Mouse (Mus musculus) retina, embryonic 14.5 days (tissue): ENCODE measurements around the gene Bcan.

Experiments
- DNase-seq: peaks from one replicate; pipeline ENCODE4 v3.0.0-alpha.2; 2015; ENCODE audit warnings: low spot score

The Bcan gene

DNA sequence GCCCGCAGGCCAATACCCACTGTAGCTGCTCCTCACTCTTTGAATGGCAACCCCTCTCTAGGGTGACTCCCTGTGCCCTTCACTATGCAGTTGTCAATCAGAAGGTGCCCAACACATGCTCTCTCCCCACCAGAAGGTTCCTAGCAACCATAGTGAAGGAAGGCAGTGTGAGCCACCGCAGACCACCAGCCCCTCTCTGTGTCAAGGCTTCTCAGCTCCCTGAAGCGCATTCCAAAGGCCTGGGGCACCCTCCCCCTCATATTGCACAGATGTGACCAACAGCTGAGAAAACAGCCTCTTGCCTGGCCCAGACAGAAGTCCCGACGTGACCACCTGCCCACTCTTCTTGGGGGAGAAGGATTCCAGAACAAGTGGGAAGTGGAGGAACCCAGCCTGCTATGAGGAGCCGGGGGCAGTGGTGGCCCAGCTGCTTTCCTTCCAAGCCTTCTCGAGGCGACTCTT lies 27.8 kb downstream of the Bcan start:
- no peak for DNase-seq

DNA sequence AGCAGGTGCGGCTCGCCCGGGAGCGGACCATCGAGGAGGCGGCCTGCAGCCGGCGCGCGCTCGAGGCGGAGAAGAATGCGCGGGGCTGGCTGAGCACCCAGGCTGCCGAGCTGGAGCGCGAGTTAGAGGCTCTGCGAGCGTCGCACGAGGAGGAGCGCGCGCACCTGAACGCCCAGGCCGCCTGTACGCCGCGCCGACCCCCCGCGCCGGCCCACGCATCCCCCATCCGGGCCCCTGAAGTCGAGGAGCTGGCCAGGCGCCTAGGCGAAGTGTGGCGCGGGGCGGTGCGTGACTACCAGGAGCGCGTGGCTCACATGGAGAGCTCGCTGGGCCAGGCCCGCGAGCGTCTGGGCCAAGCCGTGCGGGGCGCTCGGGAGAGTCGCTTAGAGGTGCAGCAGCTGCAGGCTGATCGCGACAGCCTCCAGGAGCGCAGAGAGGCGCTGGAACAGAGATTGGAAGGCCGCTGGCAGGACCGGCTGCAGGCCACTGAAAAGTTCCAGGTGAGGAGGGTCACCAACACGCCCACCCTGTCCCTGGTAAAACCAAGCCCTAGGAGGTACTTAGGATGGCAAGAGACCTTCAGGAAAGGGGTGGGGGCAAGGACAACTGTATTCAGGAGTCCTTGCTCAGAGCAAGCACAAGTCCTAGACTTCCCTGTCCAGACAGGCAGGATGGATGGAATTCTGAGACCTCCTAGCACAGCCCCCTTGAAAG lies 28.4 kb downstream of the Bcan start:
- DNase-seq, result no peak

DNA sequence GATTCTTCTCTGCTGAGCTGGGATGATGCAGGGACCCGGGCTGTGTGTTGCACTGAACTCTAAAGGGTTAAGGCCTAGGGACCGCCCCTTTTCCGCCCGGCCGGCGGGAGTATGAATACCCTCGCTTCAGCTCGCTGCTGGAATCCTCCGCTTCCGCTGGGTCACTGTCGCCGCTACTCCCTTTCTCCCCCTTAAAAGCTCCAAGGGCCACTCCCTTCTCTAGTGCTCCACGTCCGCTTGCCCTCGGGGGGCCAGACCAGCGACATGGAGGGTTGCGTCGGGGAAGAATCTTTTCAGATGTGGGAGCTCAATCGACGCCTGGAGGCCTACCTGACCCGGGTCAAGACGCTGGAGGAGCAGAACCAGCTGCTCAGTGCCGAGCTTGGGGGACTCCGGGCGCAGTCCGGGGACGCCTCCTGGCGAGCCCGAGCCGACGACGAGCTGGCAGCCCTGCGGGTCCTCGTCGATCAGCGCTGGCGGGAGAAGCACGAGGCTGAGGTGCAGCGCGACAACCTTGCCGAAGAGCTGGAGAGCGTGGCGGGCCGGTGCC lies 29.0 kb downstream of the Bcan start, which contains the start of gene Nes:
Nes (plus strand) TSS at position 140 of the 550 bp plus-strand sequence.
- DNase-seq, result peak; percentile 93

DNA sequence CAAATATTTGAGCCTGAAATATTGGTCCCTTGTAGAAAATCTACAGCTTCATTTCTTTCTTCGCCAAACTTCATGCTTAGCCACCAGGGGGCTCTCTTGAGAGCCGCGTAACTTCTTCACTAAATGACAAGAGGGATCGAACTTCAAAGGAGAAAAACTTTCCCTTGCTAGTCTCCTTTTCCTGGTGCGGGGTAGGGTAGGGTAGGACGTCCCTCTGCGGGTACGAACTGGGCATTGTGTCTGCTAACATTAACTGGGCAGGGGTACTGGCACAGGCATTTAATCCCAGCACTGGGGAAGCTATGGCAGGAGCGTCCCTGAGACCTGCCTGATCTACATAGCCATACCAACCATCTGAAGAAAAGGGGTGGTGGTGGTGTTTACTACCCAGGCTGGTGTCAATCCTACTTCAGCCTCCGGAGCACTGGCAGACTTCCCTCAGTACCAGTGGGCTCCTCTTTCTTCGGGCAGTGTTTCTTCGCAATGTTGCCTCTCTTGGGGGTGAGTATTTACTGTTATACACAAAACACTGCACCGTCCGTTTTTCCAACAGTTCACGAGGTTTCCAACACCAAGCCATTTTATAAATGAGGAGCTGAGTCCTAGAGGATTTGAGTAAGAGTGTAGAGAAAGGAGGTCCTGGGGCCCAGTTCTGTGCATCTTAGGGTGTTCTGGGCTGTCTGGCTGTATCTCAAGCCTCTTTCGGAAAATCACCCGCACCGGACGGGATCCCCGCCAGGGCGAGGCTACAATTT lies 29.7 kb downstream of the Bcan start:
- peak; percentile 87 for DNase-seq

DNA sequence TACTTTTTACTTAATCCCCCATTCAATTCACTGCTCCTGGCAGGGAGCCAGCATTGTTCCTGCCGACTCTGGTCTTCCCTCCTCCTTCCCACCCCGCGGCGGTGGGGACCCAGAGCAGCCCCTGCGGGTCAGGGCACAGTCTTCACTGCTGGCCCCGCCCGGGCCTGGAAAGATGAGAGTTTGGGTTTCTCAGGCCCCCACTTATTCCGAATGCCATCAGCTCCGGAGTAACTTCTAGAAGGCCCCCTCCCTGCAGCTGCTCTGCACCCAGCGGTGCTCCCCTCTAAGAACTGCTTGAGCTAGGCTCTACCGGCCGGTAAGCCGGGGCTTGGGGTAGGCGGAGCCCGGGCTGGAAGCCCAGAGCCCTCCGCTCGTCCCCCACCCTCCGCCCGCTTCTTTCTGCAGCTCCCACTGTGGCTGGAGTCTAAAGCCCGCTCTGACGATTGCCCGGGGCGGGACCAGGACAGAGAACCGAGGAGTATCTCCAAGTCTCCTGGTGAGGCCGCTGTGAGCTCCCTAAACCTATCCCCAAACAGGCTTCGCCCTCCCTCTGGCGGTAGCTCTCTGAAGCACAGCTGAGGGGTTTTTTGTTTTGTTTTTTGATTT lies 39.3 kb downstream of the Bcan start:
- peak; percentile 97 for DNase-seq

DNA sequence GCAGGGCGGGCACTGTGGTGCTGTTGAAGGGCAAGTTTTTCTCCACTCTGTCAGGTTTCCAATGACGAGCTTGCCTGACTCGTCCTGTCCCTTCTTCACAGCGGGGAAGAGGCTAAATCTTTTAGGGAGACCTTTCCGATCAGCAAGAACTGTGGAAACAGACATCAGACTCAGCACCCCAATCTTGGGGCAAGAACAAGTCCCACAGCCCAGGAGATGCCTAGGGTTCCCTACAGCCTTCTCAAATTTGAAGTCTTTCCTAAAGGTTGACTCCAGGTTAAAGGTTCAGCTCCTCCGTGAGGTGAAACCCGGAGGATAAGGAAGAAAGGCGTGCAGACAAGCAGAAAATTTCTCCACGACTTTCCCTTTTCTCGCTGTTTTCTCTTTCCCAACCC lies 39.8 kb downstream of the Bcan start:
- DNase-seq, result no peak

DNA sequence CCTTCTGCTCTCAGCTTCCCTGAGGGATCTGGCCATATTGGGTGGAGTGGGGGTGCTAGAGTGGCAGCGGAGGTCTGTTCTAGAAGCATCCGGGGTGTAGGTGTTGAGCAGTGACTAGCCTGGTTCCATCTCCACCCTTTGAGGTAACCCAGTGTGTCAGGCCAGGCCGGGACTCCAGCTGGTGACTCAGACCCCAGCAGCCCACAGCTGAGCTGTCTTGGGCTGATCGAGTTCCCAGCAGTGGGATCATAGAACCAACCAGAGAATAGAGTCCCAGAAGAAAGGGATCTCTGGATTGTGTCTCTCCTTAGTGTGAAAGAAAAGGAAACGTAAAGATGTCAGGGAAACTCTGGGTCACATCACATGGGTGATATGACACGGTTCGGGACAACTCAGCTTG lies 40.7 kb downstream of the Bcan start:
- DNase-seq, result no peak

DNA sequence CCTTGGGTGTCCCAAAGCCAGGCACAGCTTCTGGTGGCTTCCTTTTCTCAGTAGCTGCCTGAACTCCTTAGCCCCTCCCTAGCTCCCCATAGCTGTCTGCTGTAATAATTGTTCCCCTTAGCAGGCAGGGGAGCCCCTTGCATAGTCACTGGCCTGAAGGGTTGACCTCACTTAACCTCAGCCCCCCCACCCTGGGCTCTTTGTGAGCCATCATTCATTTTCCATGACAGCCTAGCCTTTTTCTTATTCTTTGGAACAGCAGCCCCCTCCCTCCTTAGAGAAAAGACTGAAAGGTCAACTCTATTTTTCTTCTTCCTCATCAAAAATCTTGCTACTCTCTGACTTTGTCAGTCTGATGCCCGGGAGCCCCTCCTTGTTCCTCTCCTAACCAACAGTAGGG lies 41.1 kb downstream of the Bcan start:
- no peak for DNase-seq

DNA sequence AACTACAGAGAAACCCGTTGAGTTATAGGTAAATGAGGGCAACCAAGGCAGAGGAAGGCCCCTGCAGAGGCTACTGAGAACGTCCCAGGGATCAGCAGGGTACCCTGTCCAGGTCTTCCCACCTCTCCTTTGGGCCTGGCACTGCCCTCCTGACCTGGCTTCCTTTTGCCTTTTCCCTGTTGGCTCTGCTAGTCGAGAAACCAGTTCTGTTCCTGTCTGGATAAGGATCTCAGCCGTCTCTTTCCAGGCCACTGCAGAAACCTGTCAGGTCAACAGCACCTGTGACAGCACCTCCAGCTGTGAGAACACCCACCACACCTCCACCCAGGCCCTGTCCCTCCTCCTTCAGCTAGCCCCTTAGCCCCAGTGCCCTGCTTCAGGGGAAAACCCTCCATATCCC lies 41.6 kb downstream of the Bcan start:
- no peak for DNase-seq

DNA sequence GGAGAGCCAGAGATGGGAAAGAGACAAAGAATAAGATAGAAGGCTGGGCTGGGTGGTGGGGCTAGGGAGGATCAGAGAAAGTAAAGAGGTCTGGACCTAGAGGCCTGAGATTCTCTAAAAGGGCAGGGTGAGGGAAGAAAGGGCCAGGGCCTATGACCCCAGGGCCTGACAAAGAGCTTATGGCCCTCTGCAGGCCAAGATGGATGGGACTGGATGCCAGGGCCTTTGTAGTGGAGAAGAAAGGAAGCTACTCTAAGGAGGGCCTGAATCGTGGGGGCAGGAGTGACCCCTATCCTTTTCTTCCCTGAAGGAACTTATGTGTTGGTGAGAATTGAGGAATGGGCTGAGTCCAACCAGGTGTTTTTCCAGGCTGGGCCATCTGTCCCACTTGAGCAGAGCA lies 42.0 kb downstream of the Bcan start:
- DNase-seq, result no peak

DNA sequence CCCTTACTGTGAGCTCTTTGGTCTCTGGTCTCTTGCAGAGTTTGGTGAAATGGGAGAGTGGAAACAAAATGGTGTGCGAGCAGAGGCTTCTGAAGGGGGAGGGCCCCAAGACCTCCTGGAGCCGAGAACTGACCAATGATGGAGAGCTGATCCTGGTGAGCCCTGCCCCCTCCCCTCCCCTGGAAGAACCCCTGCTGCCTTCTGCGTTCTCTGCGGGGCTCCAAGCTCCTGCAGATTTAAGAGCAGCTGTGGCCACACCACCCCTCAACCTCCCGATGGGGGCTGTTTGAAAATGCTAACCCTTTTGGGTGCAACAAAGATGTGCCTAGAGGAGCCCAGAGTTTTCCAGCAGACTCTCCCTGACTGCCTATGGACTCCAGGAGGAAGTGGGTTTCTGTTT lies 47.6 kb downstream of the Bcan start:
- DNase-seq, result no peak

DNA sequence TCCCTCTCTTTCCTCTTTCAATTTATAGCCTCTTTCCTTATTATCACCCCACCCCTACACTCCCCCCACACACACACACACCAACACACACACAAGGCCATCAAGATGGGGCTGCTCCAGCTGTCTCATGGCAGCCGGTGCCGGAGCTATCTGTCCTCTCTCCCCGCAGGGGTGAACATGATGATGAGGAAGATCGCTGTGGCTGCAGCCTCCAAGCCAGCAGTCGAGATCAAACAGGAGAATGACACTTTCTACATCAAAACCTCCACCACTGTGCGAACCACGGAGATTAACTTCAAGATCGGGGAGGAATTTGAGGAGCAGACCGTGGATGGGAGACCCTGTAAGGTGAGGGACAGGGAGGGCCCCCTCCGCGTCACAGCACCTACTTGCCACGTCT lies 48.1 kb downstream of the Bcan start:
- DNase-seq, result no peak

DNA sequence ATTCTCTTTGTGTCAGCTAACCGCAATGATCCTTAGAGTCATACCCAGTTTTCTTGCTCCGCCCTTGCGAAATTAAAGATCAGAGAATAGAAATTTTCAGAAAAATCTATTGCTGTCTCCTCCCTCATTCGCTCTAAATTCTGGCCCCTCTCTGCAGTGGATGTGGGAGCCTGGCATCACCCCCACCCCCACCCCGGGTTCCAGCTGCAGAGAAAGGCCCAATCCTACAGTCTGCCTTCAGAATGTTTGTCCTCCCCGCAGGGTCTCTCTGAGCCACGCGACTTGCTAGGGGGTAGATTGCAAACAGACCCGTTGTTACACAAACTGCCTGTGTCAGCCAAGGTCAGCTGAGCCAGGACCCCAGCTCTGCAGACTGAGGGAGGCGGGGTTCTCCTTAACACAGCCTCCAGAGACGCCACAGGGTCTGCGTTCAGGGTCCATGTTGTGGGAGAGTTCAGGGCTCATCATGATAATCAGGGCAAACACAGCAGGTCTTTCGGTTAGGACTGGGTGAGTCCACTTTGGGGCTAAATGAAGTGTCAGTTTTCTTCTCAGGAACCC lies 50.0 kb downstream of the Bcan start:
- peak; percentile 41 for DNase-seq

DNA sequence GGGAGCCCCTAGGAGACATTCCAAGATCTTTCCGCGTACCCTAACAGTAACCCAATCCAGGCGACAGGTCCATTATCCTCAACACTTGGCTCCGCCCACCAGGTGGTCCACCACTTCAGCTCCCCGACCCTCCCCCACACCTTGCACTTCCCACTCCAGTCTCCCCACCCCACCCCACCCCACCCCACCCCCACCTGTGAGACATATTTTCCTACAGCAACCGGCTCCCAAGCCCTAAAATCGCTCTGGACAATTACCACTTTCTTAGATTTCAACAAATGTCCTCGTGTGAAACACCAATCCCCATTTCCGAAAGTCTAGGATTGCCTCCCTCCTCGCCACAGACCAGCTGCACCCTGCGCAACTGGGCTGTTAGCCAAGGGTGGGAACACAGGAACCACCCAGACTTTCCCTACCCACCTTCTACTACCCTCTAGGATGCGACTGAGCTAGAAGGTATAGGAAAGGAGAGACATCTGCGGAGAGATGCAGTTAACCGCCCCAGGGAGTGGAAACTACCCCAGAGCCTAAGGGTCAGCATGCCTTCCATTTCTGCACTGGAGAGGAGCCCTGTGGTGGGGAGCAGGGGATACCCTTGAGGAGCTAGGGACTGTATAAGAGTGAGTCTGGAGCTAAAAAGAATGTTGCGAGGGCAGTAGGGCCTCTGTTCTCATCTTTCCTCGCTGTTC lies 50.6 kb downstream of the Bcan start:
- DNase-seq, result peak; percentile 45

DNA sequence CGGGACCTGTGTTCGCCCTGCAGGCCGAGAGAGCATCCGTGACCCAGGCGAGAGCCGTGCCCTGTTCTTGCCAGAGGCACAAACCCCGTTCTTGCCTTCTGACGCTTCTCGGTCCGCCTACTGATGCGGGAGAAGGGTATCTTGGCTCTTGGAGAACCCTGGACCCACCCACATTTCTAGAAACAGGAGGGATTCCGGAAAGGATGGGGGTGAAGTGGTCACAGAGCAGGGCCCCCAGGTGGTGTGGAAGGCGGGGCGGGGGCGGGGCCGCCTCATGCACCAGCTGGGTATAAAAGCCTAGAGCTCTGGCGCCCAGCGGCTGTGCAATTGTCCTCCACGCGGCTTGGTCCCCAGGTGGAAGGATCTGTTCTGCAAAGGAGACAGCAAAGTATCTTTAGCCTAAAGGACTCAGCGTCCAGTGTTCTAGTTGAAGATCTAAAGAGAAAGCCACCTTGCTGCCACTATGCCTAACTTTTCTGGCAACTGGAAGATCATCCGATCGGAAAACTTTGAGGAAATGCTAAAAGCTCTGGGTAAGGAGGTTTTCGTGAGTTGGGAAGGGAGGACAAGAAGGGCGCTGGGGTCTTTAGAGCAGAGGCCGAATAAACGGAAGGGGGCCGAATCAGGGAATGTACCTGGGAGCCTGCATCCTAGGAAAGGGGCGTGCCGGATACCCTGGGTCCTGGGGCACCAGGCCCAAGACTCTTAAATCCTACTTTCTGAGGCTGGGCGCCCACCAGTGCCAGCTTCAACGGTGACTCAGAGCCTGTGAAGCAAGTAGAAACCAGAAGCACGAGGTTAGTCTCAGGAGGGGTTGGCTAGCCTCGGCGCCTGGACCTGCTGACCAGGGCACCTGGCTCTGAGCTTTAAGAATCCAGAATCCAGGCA lies 51.4 kb downstream of the Bcan start, which contains the start of gene Crabp2:
Crabp2 (plus strand) TSS at position 289 of the 888 bp plus-strand sequence.
- DNase-seq, result peak; percentile 77

DNA sequence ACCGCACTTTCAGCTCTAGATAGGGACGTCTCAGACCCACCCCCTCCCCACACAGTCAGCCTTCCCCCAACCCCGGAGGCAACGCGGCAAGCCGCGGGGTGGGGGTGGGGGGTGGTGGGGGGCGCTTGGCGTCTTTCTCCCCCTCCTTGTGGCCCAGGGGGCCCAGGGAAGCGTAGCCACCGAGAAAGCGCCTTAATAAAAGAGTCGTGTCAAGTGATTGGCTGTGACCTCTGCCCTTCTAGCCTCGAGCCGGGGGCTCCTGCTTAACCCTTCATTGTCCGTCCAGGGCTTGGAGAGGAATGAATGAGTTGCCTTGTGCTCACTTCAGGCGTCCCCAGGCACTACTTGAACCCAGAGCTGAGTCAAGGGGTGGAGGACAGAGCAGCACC lies 52.2 kb downstream of the Bcan start:
- DNase-seq, result peak; percentile 79

DNA sequence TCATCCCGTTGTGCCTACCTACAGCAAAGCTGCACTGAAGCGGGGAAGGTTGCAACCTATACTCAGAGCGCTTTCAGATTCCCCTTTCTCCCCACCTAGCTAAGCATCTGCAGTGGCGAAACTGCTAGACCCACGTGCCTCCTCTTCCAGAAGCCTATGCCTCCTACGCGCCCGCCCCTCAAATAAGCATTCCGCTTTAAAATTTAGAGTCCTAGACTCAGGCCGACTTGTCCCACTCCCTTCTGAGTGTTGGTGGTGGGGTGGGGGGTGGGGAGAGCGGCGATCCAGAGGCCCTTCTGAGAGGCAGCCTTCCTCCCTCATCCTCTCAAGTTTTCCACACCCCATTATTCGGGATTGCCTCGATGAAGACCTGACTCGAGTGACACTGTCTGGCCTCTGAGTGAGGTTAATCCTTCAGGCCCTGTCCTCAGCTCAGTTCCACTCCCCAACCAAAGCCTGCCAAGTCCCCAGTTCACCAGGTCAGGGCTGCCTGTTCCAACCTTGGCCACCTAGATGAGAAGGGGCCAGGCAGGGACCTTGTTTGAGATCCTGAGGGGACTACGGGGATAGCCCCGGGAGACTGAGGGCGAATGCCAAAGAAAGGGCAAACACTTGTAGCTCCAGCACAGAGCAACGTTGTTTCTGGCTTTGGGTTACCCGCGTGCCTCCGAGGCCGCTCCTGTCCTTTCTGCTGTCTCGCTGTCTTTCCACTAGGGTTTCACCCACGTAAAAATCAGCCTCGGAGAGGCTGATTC lies 52.8 kb downstream of the Bcan start:
- DNase-seq, result peak; percentile 41

DNA sequence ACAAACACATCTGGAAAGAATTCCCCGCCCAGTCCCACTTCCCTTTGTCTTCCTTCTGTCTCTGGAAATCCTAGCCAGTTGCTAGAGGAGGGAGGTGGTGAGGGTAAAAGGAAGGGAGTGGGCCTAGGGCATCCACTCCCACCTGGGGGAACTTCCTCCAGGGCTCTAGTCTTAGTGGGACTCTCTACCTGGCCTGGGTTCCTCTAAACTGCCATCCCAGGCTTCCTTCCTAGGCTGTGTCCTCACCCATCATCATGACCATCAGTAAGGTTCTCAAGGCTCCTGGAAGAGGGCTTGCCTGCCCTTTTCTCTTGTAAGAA lies 53.5 kb downstream of the Bcan start:
- DNase-seq, result peak; percentile 38

DNA sequence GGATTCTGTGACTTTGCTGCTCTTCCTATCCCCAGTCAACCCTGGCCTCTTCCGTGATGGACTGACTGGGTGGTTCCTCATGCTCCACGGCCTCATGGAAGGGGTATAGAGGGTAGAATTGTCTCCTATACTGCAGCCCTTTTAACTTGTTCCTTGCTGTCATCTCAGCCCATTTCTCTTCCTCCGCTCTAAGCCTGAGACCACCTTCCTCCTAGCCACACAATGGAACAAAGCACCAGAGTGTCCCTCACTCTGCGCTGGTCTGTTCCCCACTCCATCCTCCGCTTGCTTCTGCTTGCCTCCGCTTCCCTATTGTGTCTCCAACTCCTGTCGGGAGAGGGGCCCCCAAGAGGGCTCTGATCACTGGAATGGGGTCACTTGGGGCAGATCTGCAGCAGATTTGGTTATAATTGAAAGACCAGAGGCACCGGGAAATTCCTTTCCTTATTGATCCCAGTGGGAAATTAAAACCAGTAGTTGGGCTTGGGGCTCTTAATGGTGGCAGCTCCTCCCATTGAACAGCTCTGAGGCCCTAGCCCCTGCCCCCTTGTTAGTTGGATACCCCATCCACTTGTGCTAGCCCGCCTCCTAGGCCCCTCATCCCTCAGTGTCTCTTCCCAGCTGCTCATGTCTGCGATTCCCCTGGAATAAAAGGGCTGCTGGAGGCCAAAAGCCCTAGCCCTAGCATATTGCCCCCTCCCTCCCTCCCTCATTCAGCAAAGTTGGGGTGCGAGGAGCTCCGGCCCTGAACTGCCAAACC lies 54.1 kb downstream of the Bcan start:
- peak; percentile 53 for DNase-seq
